In genomic region chr17:48467395-48468231, GRCm38 (mm10) we compare ENCODE assay signal across 8 mouse cellular contexts. TPM values are rescaled to one million over a fixed set of nuclear protein-coding genes. Genes with fewer than 3 reads are reported as not detected.
DNase-seq lines count a peak whose midpoint lies in the region; ATAC-seq lines count a peak whose summit lies in the region.

No protein-coding gene starts in this region.

- DNase-seq in adrenal gland, adult 18-20 months (ENCODE audit: low spot score in 2 of 2) = peak; percentile 80 to 81
- DNase-seq in embryo, embryonic 11 days = peak; percentile 84
- DNase-seq in gastrocnemius, postnatal 36 days = peak; percentile 70 to 75
- peak; percentile 86 to 90 for DNase-seq in left cerebral cortex, postnatal 25 days (ENCODE audit: low spot score in 2 of 2)
- peak; percentile 88 for DNase-seq in midbrain, embryonic 10.5 days (ENCODE audit: low spot score)
- peak; percentile 93 for DNase-seq in right cerebral cortex, postnatal 4 days
- peak; percentile 61 for DNase-seq in yolk sac, embryonic 10.5 days (ENCODE audit: low spot score)

- peak overlapping the region; percentile 38 for H3K4me2 ChIP-seq in intestine, embryonic 15.5 days (replicated peaks)

- ATAC-seq in intestine, embryonic 15.5 days = peak; percentile 74

- 0 out of 2 replicates have a peak overlapping the region, but pooled peaks have one; percentile 6 for H3K4me3 ChIP-seq in intestine, embryonic 15.5 days (replicated peaks)
- peak overlapping the region; percentile 39 for H3K4me3 ChIP-seq in midbrain, embryonic 10.5 days

- H3K4me1 ChIP-seq in intestine, embryonic 15.5 days (replicated peaks) = peaks cover 6% of the 10 kb centered on the region; the same call in 1 of the 2 replicates
- peaks cover 12% of the 10 kb centered on the region for H3K4me1 ChIP-seq in midbrain, embryonic 10.5 days

- 13% methylated on average over 22 of the region's 22 CpGs for WGBS in intestine, embryonic 15.5 days
- WGBS in midbrain, embryonic 10.5 days = 10% methylated on average over 22 of the region's 22 CpGs

- H3K9me3 ChIP-seq in intestine, embryonic 15.5 days = no peaks in the 10 kb centered on the region
- H3K9me3 ChIP-seq in midbrain, embryonic 10.5 days (replicated peaks) = no peaks in the 10 kb centered on the region

- intact Hi-C loops in gastrocnemius, postnatal 36 days (cut with DNase I) = loop anchor here (2.0 to 10.0 kb wide), 2 partner anchors 135 to 717 kb away; no protein-coding TSS in a partner anchor
- intact Hi-C loops in left cerebral cortex, postnatal 25 days (cut with DNase I) = loop anchor here (1.0 to 5.0 kb wide), 4 partner anchors 135 to 935 kb away; partner anchors contain the start of gene Lrfn2

- peak overlapping the region; percentile 60 for H3K27ac ChIP-seq in intestine, embryonic 15.5 days
- no peak overlapping the region for H3K27ac ChIP-seq in midbrain, embryonic 10.5 days (replicated peaks)

- H3K9ac ChIP-seq in intestine, embryonic 15.5 days = no peak overlapping the region

- H3K27me3 ChIP-seq in intestine, embryonic 15.5 days (replicated peaks) = peaks cover 5% of the 10 kb centered on the region; the same call in 1 of the 2 replicates
- H3K27me3 ChIP-seq in midbrain, embryonic 10.5 days (ENCODE audit: low read depth, poor library complexity, severe bottlenecking) = peaks cover 22% of the 10 kb centered on the region

- 0 out of 2 replicates have a peak, but pooled peaks cover 2% of the 10 kb centered on the region for H3K36me3 ChIP-seq in intestine, embryonic 15.5 days
- no peaks in the 10 kb centered on the region for H3K36me3 ChIP-seq in midbrain, embryonic 10.5 days

RNA-seq across cellular contexts. Expression of gene Unc5cl, which starts 12.9 kb away (rescaled TPM):
- under 1 TPM in 1 of 2 experiments, not detected in 1; 0.19 TPM for total RNA-seq in adrenal gland, adult 18-20 months (2021)
- not detected for total RNA-seq in gastrocnemius, postnatal 36 days (2021)
- 36.3 and 38.9 TPM in 2 replicates for polyA plus RNA-seq in intestine, embryonic 15.5 days (2015; fragmentation: Nextera tagmentation; extraction: Ambion mirVana)
- total RNA-seq in left cerebral cortex, postnatal 25 days (2021) = under 1 TPM; 0.11 to 0.27 TPM
- 0.21 TPM in 1 of 2 replicates, not detected in the other for polyA plus RNA-seq in midbrain, embryonic 10.5 days (2016; fragmentation: Nextera tagmentation; extraction: Ambion mirVana)

RNA-seq across cellular contexts. Expression of gene Tspo2, which starts 16.3 kb away (rescaled TPM):
- total RNA-seq in adrenal gland, adult 18-20 months (2021) = not detected
- total RNA-seq in gastrocnemius, postnatal 36 days (2021) = not detected
- 3.5 and 4.4 TPM in 2 replicates for polyA plus RNA-seq in intestine, embryonic 15.5 days (2015; fragmentation: Nextera tagmentation; extraction: Ambion mirVana)
- not detected for total RNA-seq in left cerebral cortex, postnatal 25 days (2021)
- 0.43 TPM in 1 of 2 replicates, not detected in the other for polyA plus RNA-seq in midbrain, embryonic 10.5 days (2016; fragmentation: Nextera tagmentation; extraction: Ambion mirVana)

RNA-seq across cellular contexts. Expression of gene Apobec2, which starts 34.9 kb away (rescaled TPM):
- total RNA-seq in adrenal gland, adult 18-20 months (2021) = 1 to 10 TPM; 1.5 to 2.0 TPM
- 100 to 1,000 TPM; 445 to 493 TPM for total RNA-seq in gastrocnemius, postnatal 36 days (2021)
- 3.8 and 4.1 TPM in 2 replicates for polyA plus RNA-seq in intestine, embryonic 15.5 days (2015; fragmentation: Nextera tagmentation; extraction: Ambion mirVana)
- not detected for total RNA-seq in left cerebral cortex, postnatal 25 days (2021)
- 1.1 and 1.3 TPM in 2 replicates for polyA plus RNA-seq in midbrain, embryonic 10.5 days (2016; fragmentation: Nextera tagmentation; extraction: Ambion mirVana)

RNA-seq across cellular contexts. Expression of gene Oard1, which starts 57.8 kb away (rescaled TPM):
- total RNA-seq in adrenal gland, adult 18-20 months (2021) = 10 to 100 TPM; 17.5 to 19.5 TPM
- 10 to 100 TPM in 1 of 2 experiments, 1 to 10 TPM in 1; 9.2 to 10.6 TPM for total RNA-seq in gastrocnemius, postnatal 36 days (2021)
- 72.8 and 73.2 TPM in 2 replicates for polyA plus RNA-seq in intestine, embryonic 15.5 days (2015; fragmentation: Nextera tagmentation; extraction: Ambion mirVana)
- 1 to 10 TPM; 7.8 to 9.5 TPM for total RNA-seq in left cerebral cortex, postnatal 25 days (2021)
- polyA plus RNA-seq in midbrain, embryonic 10.5 days (2016; fragmentation: Nextera tagmentation; extraction: Ambion mirVana) = 102 and 113 TPM in 2 replicates

RNA-seq across cellular contexts. Expression of gene Nfya, which starts 57.9 kb away (rescaled TPM):
- total RNA-seq in adrenal gland, adult 18-20 months (2021) = 10 to 100 TPM; 35.5 to 36.5 TPM
- total RNA-seq in gastrocnemius, postnatal 36 days (2021) = 1 to 10 TPM; 4.4 to 6.7 TPM
- polyA plus RNA-seq in intestine, embryonic 15.5 days (2015; fragmentation: Nextera tagmentation; extraction: Ambion mirVana) = 11.2 and 12.5 TPM in 2 replicates
- 10 to 100 TPM; 27.5 to 31.8 TPM for total RNA-seq in left cerebral cortex, postnatal 25 days (2021)
- polyA plus RNA-seq in midbrain, embryonic 10.5 days (2016; fragmentation: Nextera tagmentation; extraction: Ambion mirVana) = 15.8 and 16.3 TPM in 2 replicates

Comparison
In these comparisons a context has a peak if more than half of its experiments do, and no peak if none do; other contexts are left out.
1. RNA of gene Apobec2, which starts 34.9 kb away (total RNA-seq): 445 to 493 TPM in gastrocnemius, postnatal 36 days; 1.5 to 2.0 TPM in adrenal gland, adult 18-20 months and not detected in left cerebral cortex, postnatal 25 days; every median in the first group is over 100 times any median in the second.
2. Peak in every context shown above with its lines, with median percentiles within 50 percentile points of each other: DNase-seq.